Mouse (Mus musculus) myocyte (in vitro differentiated cells): ENCODE measurements around the gene Sertad3.

Source experiments
- E2F4 ChIP-seq: IDR thresholded peaks from one replicate; pipeline ENCODE4 v1.6.1; 2011; ENCODE audit warnings: mild to moderate bottlenecking, control low read depth, moderate library complexity; ENCODE audit not compliant: insufficient read depth
- MAX ChIP-seq: IDR thresholded peaks from one replicate; pipeline ENCODE4 v1.6.1; 2011; ENCODE audit warnings: low read depth, mild to moderate bottlenecking, control low read depth
- MYOD1 ChIP-seq, 3 experiments: IDR thresholded peaks; one replicate each; pipeline ENCODE4 v1.6.1; 2011; ENCODE audit warnings: control low read depth in 2 of 3, low read depth in 2 of 3, mild to moderate bottlenecking in 2 of 3, moderate library complexity in 1 of 3; ENCODE audit not compliant: insufficient read length in 2 of 3, control insufficient read depth in 1 of 3
- MYOG ChIP-seq, 3 experiments: IDR thresholded peaks; one replicate each; pipeline ENCODE4 v1.6.1; 2011; ENCODE audit warnings: control low read depth in 2 of 3, low read depth in 2 of 3, mild to moderate bottlenecking in 2 of 3; ENCODE audit not compliant: insufficient read length in 2 of 3, control insufficient read depth in 1 of 3, insufficient read depth in 1 of 3
- POLR2A ChIP-seq: IDR thresholded peaks from one replicate; pipeline ENCODE4 v1.6.1; 2011; ENCODE audit warnings: low read depth, mild to moderate bottlenecking, control low read depth, moderate library complexity; ENCODE audit not compliant: insufficient read length
- POLR2AphosphoS2 ChIP-seq: IDR thresholded peaks from one replicate; pipeline ENCODE4 v1.6.1; 2011; ENCODE audit warnings: low read depth, control low read depth; ENCODE audit not compliant: insufficient read length
- REST ChIP-seq: IDR thresholded peaks from one replicate; pipeline ENCODE4 v1.6.1; 2011; ENCODE audit warnings: mild to moderate bottlenecking, control low read depth, moderate library complexity; ENCODE audit not compliant: insufficient read depth, insufficient read length
- SRF ChIP-seq: IDR thresholded peaks from one replicate; pipeline ENCODE4 v1.6.1; 2011; ENCODE audit warnings: low read depth; ENCODE audit not compliant: control insufficient read depth, insufficient read length
- TCF12 ChIP-seq: IDR thresholded peaks from one replicate; pipeline ENCODE4 v1.6.1; 2011; ENCODE audit warnings: mild to moderate bottlenecking, control low read depth; ENCODE audit not compliant: poor library complexity, insufficient read depth, severe bottlenecking
- USF1 ChIP-seq: IDR thresholded peaks from one replicate; pipeline ENCODE4 v1.6.1; 2011; ENCODE audit warnings: low read depth, mild to moderate bottlenecking, control low read depth, moderate library complexity

DNA sequence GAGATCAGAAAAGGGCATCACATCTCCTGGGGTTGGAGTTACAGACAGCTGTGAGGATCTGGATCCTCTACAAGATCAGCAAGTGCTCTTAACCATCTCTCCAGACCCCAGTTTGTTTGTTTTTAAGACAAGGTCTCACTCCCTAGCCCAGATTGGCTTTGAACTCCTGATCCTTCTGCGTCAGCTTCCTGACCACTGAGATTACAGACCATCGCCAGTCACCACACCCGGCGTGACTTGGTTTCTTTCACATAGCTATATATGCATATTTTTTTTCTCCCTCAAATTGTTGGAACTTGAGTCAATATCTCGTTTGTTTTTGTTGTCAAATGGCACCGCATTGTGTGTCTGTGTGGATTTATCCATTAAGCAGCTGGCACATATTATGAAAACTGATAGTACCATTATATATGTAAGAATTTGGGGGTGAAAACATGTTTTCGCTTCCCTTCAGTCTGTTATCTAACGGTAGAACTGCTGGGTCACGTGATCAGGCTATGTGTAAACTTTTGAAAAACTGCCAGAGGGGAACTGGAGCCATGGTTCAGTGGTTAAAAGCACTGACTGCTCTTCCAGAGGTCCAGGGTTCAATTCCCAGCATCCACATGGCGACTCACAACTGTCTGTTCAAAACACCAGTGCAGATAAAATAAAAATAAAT is 19.0 kb upstream of the Sertad3 start:
- TF ChIP-seq MAX (no peak), POLR2A (no peak), TCF12 (no peak), REST (no peak), E2F4 (no peak), SRF (no peak), POLR2AphosphoS2 (no peak), USF1 (peak; percentile 71), MYOG (IDR thresholded peaks at IDR 0.05; ENCODE audit: control insufficient read depth in 1 of 3, insufficient read depth in 1 of 3, insufficient read length in 2 of 3, low read depth in 2 of 3) (no peak), MYOD1 (IDR thresholded peaks at IDR 0.05; ENCODE audit: control insufficient read depth in 1 of 3, insufficient read length in 2 of 3, low read depth in 2 of 3) (no peak)
